Mouse (Mus musculus) MEL (cell line): Measurements from ENCODE around the gene Cldn19.

Experiments
- CTCF ChIP-seq, 3 experiments: IDR thresholded peaks in 2 of 3; conservative IDR thresholded peaks in 1 of 3; 2 replicates each; pipeline ENCODE4 v1.5.1; 2011 to 2012; ENCODE audit warnings: low read length in 3 of 3, low read depth in 2 of 3, mild to moderate bottlenecking in 2 of 3, improper control_type of control experiment in 1 of 3, inconsistent platforms in 1 of 3, mixed read lengths in 1 of 3, moderate library complexity in 1 of 3; ENCODE audit not compliant: control insufficient read depth in 1 of 3, insufficient read depth in 1 of 3, poor library complexity in 1 of 3, severe bottlenecking in 1 of 3
- ELF1 ChIP-seq: IDR thresholded peaks from 2 replicates; pipeline ENCODE4 v1.6.1; 2014; ENCODE audit warnings: low read depth, mild to moderate bottlenecking, inconsistent platforms, low read length, improper control_type of control experiment, moderate library complexity
- MAFK ChIP-seq: IDR thresholded peaks from 2 replicates; pipeline ENCODE4 v1.6.1; 2011; ENCODE audit warnings: low read depth, mild to moderate bottlenecking, low read length, improper control_type of control experiment, borderline replicate concordance
- POLR2A ChIP-seq, 2 experiments: IDR thresholded peaks; 2 replicates each; pipeline ENCODE4 v1.6.1; 2011 to 2012; ENCODE audit warnings: low read length in 2 of 2, mild to moderate bottlenecking in 2 of 2, control low read depth in 1 of 2, improper control_type of control experiment in 1 of 2, low read depth in 1 of 2, moderate library complexity in 1 of 2; ENCODE audit not compliant: control insufficient read depth in 1 of 2, insufficient read depth in 1 of 2, poor library complexity in 1 of 2
- TBP ChIP-seq: IDR thresholded peaks from 2 replicates; pipeline ENCODE4 v1.8.0; 2011; ENCODE audit warnings: low read depth, low read length, improper control_type of control experiment
- TCF12 ChIP-seq: IDR thresholded peaks from 2 replicates; pipeline ENCODE4 v1.6.1; 2014; ENCODE audit warnings: low read depth, mild to moderate bottlenecking, inconsistent platforms, low read length, improper control_type of control experiment, moderate library complexity
- UBTF ChIP-seq: IDR thresholded peaks from 2 replicates; pipeline ENCODE4 v1.6.1; 2012; ENCODE audit warnings: low read depth, mild to moderate bottlenecking, inconsistent platforms, low read length, improper control_type of control experiment, moderate library complexity, borderline replicate concordance; ENCODE audit not compliant: insufficient read depth
- USF1 ChIP-seq: IDR thresholded peaks from 2 replicates; pipeline ENCODE4 v1.6.1; 2014; ENCODE audit warnings: low read depth, mild to moderate bottlenecking, inconsistent platforms, low read length, improper control_type of control experiment, moderate library complexity

DNA sequence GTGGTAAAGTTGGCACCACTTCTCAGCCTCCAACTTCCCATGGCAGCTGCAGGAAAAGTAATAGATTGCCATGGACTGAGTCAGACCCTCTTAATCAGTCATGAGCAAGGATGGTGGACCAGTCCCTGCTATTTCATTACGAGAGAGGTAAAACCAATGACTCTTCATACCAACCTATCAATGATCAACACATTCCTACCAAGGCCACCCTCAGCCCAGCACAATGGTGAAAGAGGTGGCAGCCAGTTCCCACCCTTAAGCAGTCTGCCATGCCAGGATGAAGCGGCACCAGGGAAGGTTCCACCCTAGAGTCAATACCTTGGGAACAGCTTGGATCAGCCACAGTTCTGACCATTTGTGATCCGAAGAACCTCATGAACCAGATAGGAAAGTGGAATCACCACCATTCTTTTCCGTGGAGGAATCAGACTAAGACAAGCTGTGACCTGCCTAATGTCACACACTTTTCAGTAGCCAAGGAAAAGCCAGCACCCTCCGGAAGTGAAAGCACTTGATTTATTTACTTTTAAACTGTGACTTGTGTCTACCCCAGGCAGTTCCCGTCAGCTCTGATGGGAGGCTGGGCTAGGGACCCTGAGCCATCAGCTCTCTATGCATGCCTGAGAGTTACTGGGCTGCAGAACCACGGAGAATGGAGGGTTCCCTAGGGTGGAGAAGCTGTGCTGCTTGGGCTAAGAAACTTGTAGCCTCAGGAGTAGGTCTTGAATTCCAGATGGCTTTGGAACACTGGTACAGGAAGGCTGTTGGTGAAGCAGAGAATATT is 3.0 kb upstream of the Cldn19 start:
- TF ChIP-seq UBTF (no peak), CTCF (IDR thresholded peaks at IDR 0.05 in 2 of 3, conservative IDR thresholded peaks at IDR 0.05 in 1 of 3; ENCODE audit: control insufficient read depth in 1 of 3, insufficient read depth in 1 of 3, low read depth in 2 of 3, low read length in 3 of 3, poor library complexity in 1 of 3, severe bottlenecking in 1 of 3) (no peak), MAFK (no peak), ELF1 (no peak), TBP (no peak), TCF12 (no peak), USF1 (no peak), POLR2A (IDR thresholded peaks at IDR 0.05; ENCODE audit: control insufficient read depth in 1 of 2, insufficient read depth in 1 of 2, low read depth in 1 of 2, low read length in 2 of 2, poor library complexity in 1 of 2) (no peak)
